Mouse (Mus musculus) macrophage (primary cell): Measurements from ENCODE around the gene Tmeff1. TPM values are rescaled to one million over a fixed set of nuclear protein-coding genes. Genes with fewer than 3 reads are reported as not detected.
"Not testable (repeated sequence)": the region's sequence is repeated elsewhere in the genome, so short reads cannot be mapped to it uniquely, and the experiment has no call there.

ENCODE experiments used
- H3K27ac ChIP-seq: fragments of 350-480 bp; formaldehyde crosslinking; 2 replicates; pipeline ENCODE4 v1.9.0; 2021
- H3K36me3 ChIP-seq: fragments of 350-480 bp; formaldehyde crosslinking; 2 replicates; pipeline ENCODE4 v1.9.0; 2021; ENCODE audit errors: inconsistent target
- H3K4me3 ChIP-seq: fragments of 350-480 bp; formaldehyde crosslinking; 2 replicates; pipeline ENCODE4 v1.9.0; 2021; ENCODE audit errors: inconsistent target
- H3K79me2 ChIP-seq: fragments of 350-480 bp; formaldehyde crosslinking; 2 replicates; pipeline ENCODE4 v1.9.0; 2021; ENCODE audit errors: inconsistent target
- whole genome bisulfite sequencing: methylation state at CpG from one replicate; pipeline ENCODE4 v1.1.7; 2026; ENCODE audit warnings: inconsistent platforms; ENCODE audit not compliant: missing documents; 5-methylcytosine and 5-hydroxymethylcytosine counted together
- polyA plus RNA-seq: library from polyadenylated mRNA; stranded (reverse); fragments of 250-400 nt; gene quantifications from 3 replicates; pipeline ENCODE4 v1.2.4, GENCODE M21; 2018; ENCODE audit warnings: inconsistent platforms

The Tmeff1 gene
- polyA plus RNA-seq, 1 experiment from 2014 or later, result not detected

DNA sequence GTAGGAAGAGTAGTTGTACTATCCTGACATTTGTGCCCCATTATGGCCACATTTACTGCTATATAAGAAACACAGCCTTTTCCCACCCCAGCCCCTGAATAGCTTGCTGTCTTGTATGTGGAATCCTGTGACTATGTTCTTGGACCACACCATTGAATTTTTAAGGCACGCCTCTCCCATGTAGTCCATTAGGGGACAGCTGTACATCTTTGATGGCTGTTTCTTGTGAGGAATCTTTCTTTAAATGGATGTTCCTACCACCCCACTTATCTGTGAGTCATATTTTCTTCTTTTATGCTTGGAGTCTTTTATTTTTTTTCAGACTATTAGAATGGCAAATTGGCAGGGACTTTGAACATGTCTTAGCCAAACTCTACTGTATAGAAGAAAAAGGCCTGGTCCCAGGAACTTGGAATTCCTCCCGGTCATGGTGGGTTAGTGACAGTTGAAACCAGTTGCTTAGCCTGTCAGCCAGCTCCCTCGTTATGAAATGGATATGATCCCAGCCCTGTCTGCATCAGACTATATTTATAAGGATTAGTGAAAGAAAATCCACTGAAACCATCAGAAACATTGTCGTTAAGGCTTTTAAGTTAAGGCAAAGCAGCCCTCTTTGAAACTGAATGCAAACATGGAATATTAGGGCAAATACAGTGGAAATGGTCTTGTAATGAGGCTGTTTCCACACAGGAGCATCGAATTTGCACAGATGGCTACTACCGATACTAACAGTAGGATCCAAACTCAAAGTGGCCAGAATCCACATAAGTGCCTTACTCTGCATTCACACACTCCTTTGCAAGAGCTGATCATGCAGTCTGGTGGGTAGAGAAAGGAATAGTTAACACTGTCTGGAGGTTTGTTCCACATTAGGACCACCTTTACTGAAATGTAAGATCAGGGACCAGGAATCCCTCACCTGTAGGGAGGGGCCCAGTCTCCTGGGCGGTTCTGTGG, 75.9 kb downstream of the Tmeff1 start:
- H3K79me2 ChIP-seq, result no peaks in the 10 kb centered on the region
- H3K36me3 ChIP-seq, result no peaks in the 10 kb centered on the region
- WGBS, result 94% methylated on average over 7 of the region's 7 CpGs
- H3K27ac ChIP-seq, result no peak overlapping the region
- no peak overlapping the region for H3K4me3 ChIP-seq

DNA sequence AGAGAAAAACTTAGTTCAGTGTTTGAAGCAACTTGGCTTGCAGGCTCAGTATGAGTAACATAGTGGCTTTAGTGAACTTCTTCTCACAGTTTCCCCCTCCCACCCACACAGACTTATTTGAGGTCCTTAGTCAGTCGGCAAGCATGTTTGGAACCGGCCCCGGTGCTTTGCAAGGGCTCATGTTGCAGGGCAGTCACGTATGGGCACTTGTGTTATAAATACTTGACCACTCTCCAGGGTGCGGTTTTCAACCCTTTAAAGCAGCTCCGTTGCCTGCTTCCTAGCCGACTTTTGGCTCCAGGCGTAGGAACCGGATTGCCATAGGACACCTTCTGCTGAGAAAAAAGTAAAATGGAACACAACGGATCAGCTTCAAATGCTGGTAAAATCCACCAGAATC, 78.3 kb downstream of the Tmeff1 start, which contains the start of gene Cavin4:
Cavin4 (plus strand) TSS at position 244 of the 400 bp plus-strand sequence.
- no peak within 1 kb of the TSS for H3K4me3 ChIP-seq
- H3K79me2 ChIP-seq, result no peaks in the 10 kb centered on the region
- over 99% methylated on average over 10 of the region's 10 CpGs for WGBS
- no peak within 1 kb of the TSS for H3K27ac ChIP-seq
- H3K36me3 ChIP-seq, result no peaks in the 10 kb centered on the region

DNA sequence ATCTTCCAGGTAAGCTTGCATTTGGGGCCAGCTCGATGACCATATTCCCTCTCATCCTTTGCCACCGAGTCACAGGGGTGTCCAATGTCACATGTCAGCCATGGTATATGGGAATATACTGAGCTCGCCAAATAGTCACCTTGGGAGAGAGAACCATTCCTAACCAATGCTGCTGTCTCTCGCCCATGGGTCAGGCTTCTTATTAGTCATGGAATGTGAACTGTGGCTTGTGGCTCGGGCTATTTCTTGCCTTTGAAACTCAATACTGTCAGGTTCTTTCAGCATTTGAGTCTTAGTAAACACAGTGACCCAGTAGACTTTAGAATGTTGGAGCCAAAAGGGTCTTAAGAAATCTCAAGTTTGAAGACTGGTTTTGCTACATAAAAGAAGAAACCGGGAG, 79.0 kb downstream of the Tmeff1 start:
- 92% methylated on average over 6 of the region's 6 CpGs for WGBS
- H3K36me3 ChIP-seq, result no peaks in the 10 kb centered on the region
- no peak overlapping the region for H3K27ac ChIP-seq
- no peaks in the 10 kb centered on the region for H3K79me2 ChIP-seq
- no peak overlapping the region for H3K4me3 ChIP-seq

DNA sequence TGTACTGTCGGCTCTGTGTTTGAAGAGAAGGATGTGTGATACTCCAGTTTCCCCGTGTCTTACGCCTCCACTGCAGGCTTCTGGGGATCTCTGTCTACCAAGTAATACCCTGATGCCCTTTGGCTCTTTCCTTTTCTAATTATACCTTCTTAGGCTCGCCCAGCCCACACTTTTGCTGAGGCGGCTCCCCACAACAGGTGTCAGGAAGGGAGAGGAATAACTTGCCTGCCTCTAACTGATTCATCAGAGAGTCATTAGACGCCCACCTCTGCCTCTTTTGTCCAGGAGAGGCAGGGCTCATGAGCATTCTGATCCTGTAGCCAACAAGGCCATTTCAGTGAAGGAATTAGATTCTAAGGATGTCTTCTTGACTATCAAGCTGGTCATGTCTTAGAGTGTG, 82.3 kb downstream of the Tmeff1 start:
- no peaks in the 10 kb centered on the region for H3K36me3 ChIP-seq
- WGBS, result 95% methylated on average over 6 of the region's 6 CpGs
- no peaks in the 10 kb centered on the region for H3K79me2 ChIP-seq
- H3K4me3 ChIP-seq, result no peak overlapping the region
- no peak overlapping the region for H3K27ac ChIP-seq

DNA sequence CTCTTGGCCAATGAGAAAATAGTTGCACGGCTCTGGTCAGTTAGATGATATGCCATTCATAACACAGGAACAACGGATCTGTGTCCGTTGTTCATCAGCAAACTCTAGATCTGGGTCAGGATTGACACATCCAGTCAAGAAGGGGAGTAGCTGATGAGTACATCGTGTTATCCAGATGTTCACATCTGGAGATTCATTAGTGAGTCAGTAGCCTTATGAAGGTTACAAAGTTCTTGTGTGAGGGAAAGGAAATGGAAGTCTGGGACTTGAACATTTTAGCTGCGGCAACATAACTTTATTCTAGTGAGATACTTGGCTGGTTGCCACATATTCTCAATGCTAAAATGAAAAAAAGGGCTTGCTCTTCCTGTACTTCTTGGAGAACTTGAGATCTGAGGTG, 87.9 kb downstream of the Tmeff1 start:
- Histone ChIP-seq H3K36me3 (no peaks in the 10 kb centered on the region), H3K79me2 (no peaks in the 10 kb centered on the region), H3K4me3 (no peak overlapping the region), H3K27ac (no peak overlapping the region)
- WGBS, result 82% methylated on average over 5 of the region's 5 CpGs

DNA sequence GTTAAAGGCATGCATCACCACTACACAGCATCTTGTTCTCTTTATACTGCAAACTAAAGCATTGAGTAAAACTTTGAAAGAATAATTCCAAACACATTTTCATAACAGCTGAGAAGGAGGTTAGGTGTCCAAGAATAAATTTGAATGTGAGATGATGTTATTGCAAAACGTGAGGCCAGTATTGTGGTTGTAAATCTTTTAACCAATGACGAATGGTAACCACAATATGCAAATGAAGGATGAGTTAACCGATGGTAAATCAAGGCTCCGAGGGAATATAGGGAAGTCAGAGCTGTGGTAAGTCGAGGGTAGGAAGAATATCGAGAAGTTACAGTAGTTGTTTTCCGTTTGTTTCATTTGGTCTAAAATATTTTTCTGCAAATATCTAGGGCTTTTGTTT, 89.4 kb downstream of the Tmeff1 start:
- no peaks in the 10 kb centered on the region for H3K36me3 ChIP-seq
- WGBS, result 0% methylated on average over 7 of the region's 7 CpGs
- H3K27ac ChIP-seq, result no peak overlapping the region
- H3K79me2 ChIP-seq, result no peaks in the 10 kb centered on the region
- H3K4me3 ChIP-seq, result no peak overlapping the region

DNA sequence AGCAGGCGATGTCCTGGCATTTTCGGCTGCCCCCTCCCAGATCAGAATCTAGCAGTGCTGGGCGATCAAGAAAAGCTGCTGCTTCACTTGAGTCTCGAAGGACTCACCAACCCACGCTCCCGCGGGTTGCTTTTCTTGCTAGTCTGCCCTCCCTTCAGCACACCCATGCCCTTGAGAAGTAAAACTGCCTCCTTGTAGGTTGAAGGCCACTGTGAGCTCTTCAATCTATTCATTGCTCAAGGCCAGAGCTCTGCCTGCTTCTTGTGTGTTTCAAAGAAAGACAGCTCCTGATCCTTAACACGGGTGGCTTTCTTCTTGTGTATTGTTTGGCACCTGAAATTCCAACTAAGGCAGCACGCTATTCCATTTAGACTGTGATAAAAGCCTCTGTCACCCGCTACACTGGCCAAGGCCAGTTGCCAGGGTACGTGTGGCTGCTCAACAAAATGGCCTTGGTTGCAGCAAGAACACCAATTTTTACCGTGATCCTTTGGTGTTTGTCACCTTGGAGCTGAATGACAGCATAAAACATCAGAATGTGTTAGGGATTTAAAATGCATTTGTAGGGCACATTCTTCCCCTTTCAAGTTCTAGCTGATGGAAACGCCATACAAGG, 91.7 kb downstream of the Tmeff1 start:
- WGBS, result 94% methylated on average over 13 of the region's 13 CpGs
- no peaks in the 10 kb centered on the region for H3K36me3 ChIP-seq
- no peaks in the 10 kb centered on the region for H3K79me2 ChIP-seq
- no peak overlapping the region for H3K27ac ChIP-seq
- no peak overlapping the region for H3K4me3 ChIP-seq

DNA sequence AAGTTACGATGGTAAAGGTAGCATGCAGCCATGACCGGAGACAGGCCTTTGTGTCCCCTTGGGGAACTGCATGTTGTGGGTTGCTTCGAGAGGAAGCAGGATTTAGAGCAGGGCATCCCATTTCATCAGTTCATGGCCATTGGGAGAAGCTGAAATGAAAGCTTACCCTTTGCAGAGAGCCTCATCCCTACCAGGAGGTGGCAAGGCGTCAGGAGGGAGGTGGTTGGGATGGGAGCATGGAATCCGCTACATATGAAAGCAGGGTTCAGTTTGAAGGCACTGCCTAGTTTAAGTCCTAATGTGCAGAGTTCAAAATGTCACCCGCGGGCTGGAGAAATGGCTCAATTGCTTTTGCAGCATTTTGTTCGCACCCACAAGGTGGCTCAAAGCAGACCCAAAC, 92.3 kb downstream of the Tmeff1 start:
- H3K36me3 ChIP-seq, result no peaks in the 10 kb centered on the region
- no peak overlapping the region for H3K27ac ChIP-seq
- WGBS, result 96% methylated on average over 8 of the region's 8 CpGs
- no peak overlapping the region for H3K4me3 ChIP-seq
- no peaks in the 10 kb centered on the region for H3K79me2 ChIP-seq

DNA sequence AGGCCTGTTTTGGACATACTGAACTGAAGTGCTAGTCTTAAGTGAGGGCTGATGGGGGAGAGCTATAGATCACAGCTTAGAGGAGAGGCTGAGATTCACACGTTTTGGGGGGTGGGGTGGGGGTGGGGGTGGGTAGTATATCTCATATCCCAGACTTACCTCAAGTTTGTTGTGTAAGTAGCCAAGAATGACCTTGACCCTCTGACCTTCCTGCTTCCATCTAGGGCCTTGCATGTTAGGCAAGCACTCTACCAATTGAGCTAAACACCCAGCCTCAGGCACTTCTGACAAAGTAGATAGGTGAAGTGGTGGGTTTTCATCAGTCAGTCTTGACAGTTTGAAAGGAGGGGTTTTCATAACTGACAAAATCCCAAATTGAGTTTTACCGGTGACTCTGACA, 92.8 kb downstream of the Tmeff1 start:
- H3K36me3 ChIP-seq, result no peaks in the 10 kb centered on the region
- no peak overlapping the region for H3K4me3 ChIP-seq
- no peaks in the 10 kb centered on the region for H3K79me2 ChIP-seq
- whole genome bisulfite sequencing, result 71% methylated on average over 2 of the region's 2 CpGs
- H3K27ac ChIP-seq, result no peak overlapping the region

DNA sequence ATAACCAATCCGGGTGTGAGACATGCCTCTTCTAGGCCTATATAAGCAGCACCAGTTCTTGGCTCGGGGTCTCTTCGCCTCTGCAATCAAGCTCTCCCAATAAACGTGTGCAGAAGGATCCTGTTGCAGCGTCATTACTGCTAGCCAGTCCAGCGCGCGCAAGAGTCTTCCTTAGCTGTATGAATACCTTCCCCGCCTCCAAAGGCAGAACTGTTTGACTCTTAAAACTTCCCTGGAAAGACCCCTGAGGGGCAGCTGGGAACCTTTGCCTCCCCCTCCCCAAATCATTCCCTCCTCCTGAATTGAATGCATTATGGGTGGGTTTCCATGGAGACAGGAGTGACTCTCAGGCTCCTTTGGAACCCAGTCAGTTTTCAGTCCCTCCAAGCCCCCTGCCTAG, 93.8 kb downstream of the Tmeff1 start:
- no peak overlapping the region for H3K4me3 ChIP-seq
- H3K27ac ChIP-seq, result no peak overlapping the region
- no peaks in the 10 kb centered on the region for H3K79me2 ChIP-seq
- WGBS, result 96% methylated on average over 9 of the region's 9 CpGs
- no peaks in the 10 kb centered on the region for H3K36me3 ChIP-seq

DNA sequence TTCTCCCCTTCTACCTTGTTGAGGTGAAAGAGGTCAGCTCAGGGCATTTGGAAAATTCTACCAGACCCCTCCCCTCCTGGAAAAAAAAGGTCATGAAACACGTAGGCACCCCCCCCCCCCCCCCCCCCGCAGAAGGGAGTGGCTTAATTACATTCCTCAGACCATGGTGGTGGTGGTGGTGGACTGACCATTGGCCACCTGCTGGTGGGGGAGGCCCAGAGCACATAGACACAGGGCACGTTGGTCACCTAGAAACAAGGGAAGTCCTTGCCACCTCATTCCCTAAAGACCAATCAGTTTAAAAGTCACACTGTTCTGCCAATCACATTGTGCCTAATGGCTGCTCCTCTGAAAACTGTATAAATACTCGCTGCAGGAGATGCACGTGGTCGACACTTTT, 94.8 kb downstream of the Tmeff1 start:
- 84% methylated on average over 4 of the region's 6 CpGs for WGBS
- H3K36me3 ChIP-seq, H3K79me2 ChIP-seq, H3K27ac ChIP-seq, H3K4me3 ChIP-seq: not testable (repeated sequence)

DNA sequence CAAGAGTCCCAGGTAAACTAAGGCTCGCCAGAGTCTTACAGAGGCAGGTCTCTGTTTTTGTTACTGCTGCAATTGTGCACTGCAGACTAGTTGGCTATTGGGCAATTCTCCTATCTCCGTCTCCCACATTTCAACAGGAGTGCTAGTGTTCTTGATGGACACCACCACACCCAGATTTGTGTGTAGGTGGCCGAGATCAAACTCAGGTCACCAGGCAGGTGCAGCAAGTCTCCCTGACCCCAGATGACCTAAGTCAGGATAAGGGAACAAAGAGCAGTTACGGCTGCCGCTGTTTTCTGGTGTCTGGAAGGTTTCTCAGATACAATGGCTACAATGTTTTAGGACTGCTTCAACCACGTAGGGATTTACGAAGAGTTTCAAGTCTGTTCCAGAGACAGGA, 95.2 kb downstream of the Tmeff1 start:
- 93% methylated on average over 7 of the region's 7 CpGs for WGBS
- Histone ChIP-seq H3K27ac (no peak overlapping the region), H3K4me3 (no peak overlapping the region), H3K79me2 (no peaks in the 10 kb centered on the region), H3K36me3 (no peaks in the 10 kb centered on the region)

DNA sequence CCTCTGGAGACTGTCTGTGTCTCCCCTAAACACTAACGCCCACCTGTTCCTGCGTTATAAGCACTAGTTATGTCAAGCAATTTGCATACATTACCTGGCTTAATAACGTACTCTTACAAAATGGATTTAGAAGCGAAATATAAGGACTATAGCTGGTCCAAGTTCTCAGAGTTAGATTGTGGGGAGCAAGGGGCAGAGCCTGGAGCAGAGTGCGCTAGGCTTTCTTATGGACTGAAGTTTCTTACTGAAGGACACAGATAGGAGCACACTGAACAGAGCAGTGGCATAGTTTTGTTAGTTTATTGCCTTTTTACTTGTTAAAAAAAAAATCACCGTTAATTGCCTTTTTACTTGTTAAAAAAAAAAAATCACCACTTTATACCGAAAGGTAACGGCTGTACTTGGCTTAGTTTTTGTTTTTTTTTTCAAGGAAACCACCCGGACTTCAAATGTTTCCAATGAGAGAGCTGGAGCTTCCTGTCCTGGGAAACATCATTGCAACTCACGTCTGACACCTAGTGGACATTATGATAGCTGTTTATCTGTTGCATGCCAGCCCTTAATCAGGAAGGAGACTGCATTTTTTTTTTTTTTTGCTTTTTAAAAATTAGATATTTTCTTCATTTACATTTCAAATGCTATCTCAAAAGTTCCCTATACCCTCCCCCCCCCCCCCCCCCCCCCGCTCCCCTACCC, 95.8 kb downstream of the Tmeff1 start:
- Histone ChIP-seq H3K79me2 (no peaks in the 10 kb centered on the region), H3K27ac (no peak overlapping the region), H3K36me3 (no peaks in the 10 kb centered on the region), H3K4me3 (no peak overlapping the region)
- WGBS, result 43% methylated on average over 10 of the region's 11 CpGs

DNA sequence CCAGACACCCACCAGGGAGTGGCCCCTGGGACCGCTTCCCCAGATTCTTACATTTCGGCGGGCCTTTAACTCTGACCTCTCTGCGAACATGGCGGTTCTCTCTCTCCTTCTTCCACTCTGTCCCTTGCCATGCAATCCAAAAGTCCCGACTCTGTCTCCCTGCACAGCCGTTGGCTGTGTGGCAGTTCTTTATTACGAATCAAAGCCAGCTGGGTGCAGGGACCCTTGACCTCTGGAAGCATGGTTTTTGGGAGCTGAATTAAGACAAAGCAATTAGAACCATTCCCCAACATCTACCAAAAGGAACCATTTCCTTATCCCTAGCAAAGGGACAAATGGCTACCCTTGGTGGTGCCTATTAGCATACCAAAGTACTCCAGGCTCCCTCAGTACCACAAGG, 98.2 kb downstream of the Tmeff1 start:
- Histone ChIP-seq H3K79me2 (no peaks in the 10 kb centered on the region), H3K4me3 (no peak overlapping the region), H3K27ac (no peak overlapping the region), H3K36me3 (no peaks in the 10 kb centered on the region)
- 94% methylated on average over 7 of the region's 8 CpGs for WGBS
